Mouse (Mus musculus) liver, embryonic 13.5 days (tissue): ENCODE results near the gene Pip5k1b. TPM values are rescaled to one million over a fixed set of nuclear protein-coding genes. Genes with fewer than 3 reads are reported as not detected.

ENCODE experiments used
- ATAC-seq: fragments of 200-750 bp; cut with Nextera tagmentation; 2 replicates; pipeline ENCODE4 v1.8.0; 2017; ENCODE audit warnings: low read depth, mild to moderate bottlenecking, moderate number of reproducible peaks, moderate library complexity
- DNase-seq: peaks from one replicate; pipeline ENCODE4 v3.0.0; 2022
- H3K27ac ChIP-seq: fragments of 300-500 bp; sonication (generic); 2 replicates; pipeline ENCODE4 v1.5.1; 2015; ENCODE audit warnings: moderate library complexity, mild to moderate bottlenecking, inconsistent platforms
- H3K27me3 ChIP-seq: fragments of 300-500 bp; sonication (generic); 2 replicates; pipeline ENCODE4 v1.6.1; 2015; ENCODE audit warnings: mild to moderate bottlenecking, inconsistent platforms
- H3K36me3 ChIP-seq: fragments of 300-500 bp; sonication (generic); 2 replicates; pipeline ENCODE4 v1.6.1; 2015; ENCODE audit warnings: mild to moderate bottlenecking, inconsistent platforms
- H3K4me1 ChIP-seq: fragments of 300-500 bp; sonication (generic); replicated peaks from 2 replicates; pipeline ENCODE4 v1.6.1; 2015; ENCODE audit warnings: inconsistent platforms
- H3K4me2 ChIP-seq: fragments of 300-500 bp; sonication (generic); 2 replicates; pipeline ENCODE4 v1.6.1; 2015; ENCODE audit warnings: inconsistent platforms, mild to moderate bottlenecking, moderate library complexity
- H3K4me3 ChIP-seq: fragments of 300-500 bp; sonication (generic); replicated peaks from 2 replicates; pipeline ENCODE4 v1.5.1; 2015; ENCODE audit warnings: mild to moderate bottlenecking, inconsistent platforms
- H3K9ac ChIP-seq: fragments of 300-500 bp; sonication (generic); 2 replicates; pipeline ENCODE4 v1.6.1; 2015; ENCODE audit warnings: mild to moderate bottlenecking, inconsistent platforms
- H3K9me3 ChIP-seq: fragments of 300-500 bp; sonication (generic); replicated peaks from 2 replicates; pipeline ENCODE4 v1.6.1; 2016; ENCODE audit warnings: inconsistent platforms
- WGBS: fragments of 180-500 bp; shearing (Covaris S2); methylation state at CpG from one replicate; pipeline ENCODE4 v1.1.7; 2015; ENCODE audit not compliant: insufficient replicate concordance; 5-methylcytosine and 5-hydroxymethylcytosine counted together
- polyA plus RNA-seq: library from polyadenylated mRNA; unstranded; fragments of >200 nt; fragmentation: Nextera tagmentation; extraction: Ambion mirVana; gene quantifications from 2 replicates; pipeline ENCODE4 v1.2.1, GENCODE M21; 2015

Gene Pip5k1b
- polyA plus RNA-seq, 1 experiment from 2014 or later = 8.5 TPM

DNA sequence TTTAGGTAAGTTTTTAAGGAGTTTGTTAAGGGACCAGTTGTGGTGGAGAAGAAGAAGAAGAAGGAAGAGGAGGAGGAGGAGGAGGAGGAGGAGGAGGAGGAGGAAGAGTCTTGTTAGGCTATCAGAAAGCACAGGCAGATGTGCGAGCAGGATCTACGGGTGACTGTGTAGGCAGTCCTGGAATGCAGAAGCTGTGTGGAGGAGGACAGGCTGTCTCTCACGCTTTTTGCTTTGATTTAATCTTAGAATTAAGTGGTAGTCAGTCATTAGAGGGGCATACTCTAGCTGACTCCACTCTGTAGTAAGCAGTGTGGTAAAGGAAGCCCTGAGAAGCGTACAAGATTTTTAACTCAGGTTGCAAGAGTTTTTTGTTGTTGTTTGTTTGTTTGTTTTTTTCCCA lies 86.5 kb downstream of the Pip5k1b start:
- no peak overlapping the region for H3K4me3 ChIP-seq
- H3K4me1 ChIP-seq = peaks cover 7% of the 10 kb centered on the region; the same call in 1 of the 2 replicates
- no peaks in the 10 kb centered on the region for H3K9me3 ChIP-seq
- DNase-seq (no peak), ATAC-seq (no peak)
- H3K27me3 ChIP-seq = no peaks in the 10 kb centered on the region
- H3K27ac ChIP-seq = no peak overlapping the region
- no peak overlapping the region for H3K4me2 ChIP-seq
- H3K36me3 ChIP-seq = 0 out of 2 replicates have a peak, but pooled peaks cover 8% of the 10 kb centered on the region
- WGBS = 52% methylated on average over 4 of the region's 4 CpGs
- H3K9ac ChIP-seq = no peak overlapping the region

GRCm38 (mm10) chr19:24468616-24469015 lies 87.1 kb downstream of the Pip5k1b start:
- Histone ChIP-seq H3K27me3 (no peaks in the 10 kb centered on the region), H3K36me3 (0 out of 2 replicates have a peak, but pooled peaks cover 8% of the 10 kb centered on the region), H3K27ac (no peak overlapping the region), H3K9me3 (no peaks in the 10 kb centered on the region), H3K9ac (no peak overlapping the region), H3K4me3 (no peak overlapping the region), H3K4me2 (no peak overlapping the region), H3K4me1 (peaks cover 7% of the 10 kb centered on the region; the same call in 1 of the 2 replicates)
- ATAC-seq = no peak
- 72% methylated on average over 3 of the region's 3 CpGs for WGBS
- DNase-seq = no peak

- Histone ChIP-seq H3K4me2 (no peak overlapping the region), H3K9ac (no peak overlapping the region), H3K4me3 (no peak overlapping the region), H3K27me3 (no peaks in the 10 kb centered on the region), H3K4me1 (peaks cover 15% of the 10 kb centered on the region), H3K9me3 (no peaks in the 10 kb centered on the region), H3K27ac (no peak overlapping the region), H3K36me3 (no peaks in the 10 kb centered on the region)
- DNase-seq = no peak
- 67% methylated on average over 3 of the region's 3 CpGs for WGBS
- no peak for ATAC-seq
Observed at GRCm38 (mm10) chr19:24463011-24463410, 92.7 kb downstream of the Pip5k1b start.

GRCm38 (mm10) chr19:24456591-24457231 lies 99.0 kb downstream of the Pip5k1b start:
- ATAC-seq (no peak), DNase-seq (no peak)
- H3K36me3 ChIP-seq = no peaks in the 10 kb centered on the region
- H3K9ac ChIP-seq = no peak overlapping the region
- no peak overlapping the region for H3K4me3 ChIP-seq
- H3K4me2 ChIP-seq = no peak overlapping the region
- H3K27ac ChIP-seq = no peak overlapping the region
- 86% methylated on average over 6 of the region's 6 CpGs for WGBS
- H3K27me3 ChIP-seq = no peaks in the 10 kb centered on the region
- H3K4me1 ChIP-seq = peaks cover 37% of the 10 kb centered on the region
- no peaks in the 10 kb centered on the region for H3K9me3 ChIP-seq

- ATAC-seq (no peak), DNase-seq (no peak)
- no peak overlapping the region for H3K4me2 ChIP-seq
- peaks cover 41% of the 10 kb centered on the region for H3K4me1 ChIP-seq
- H3K36me3 ChIP-seq = no peaks in the 10 kb centered on the region
- H3K27ac ChIP-seq = no peak overlapping the region
- H3K9ac ChIP-seq = no peak overlapping the region
- H3K27me3 ChIP-seq = no peaks in the 10 kb centered on the region
- H3K9me3 ChIP-seq = no peaks in the 10 kb centered on the region
- 72% methylated on average over 6 of the region's 6 CpGs for WGBS
- H3K4me3 ChIP-seq = no peak overlapping the region
Observed at GRCm38 (mm10) chr19:24455249-24455960, 100.3 kb downstream of the Pip5k1b start.

- Histone ChIP-seq H3K27me3 (no peaks in the 10 kb centered on the region), H3K4me2 (no peak overlapping the region), H3K9ac (no peak overlapping the region), H3K36me3 (no peaks in the 10 kb centered on the region), H3K27ac (no peak overlapping the region), H3K4me1 (peaks cover 41% of the 10 kb centered on the region), H3K9me3 (no peaks in the 10 kb centered on the region), H3K4me3 (no peak overlapping the region)
- DNase-seq (no peak), ATAC-seq (no peak)
- WGBS = 62% methylated on average over 2 of the region's 2 CpGs
Observed at GRCm38 (mm10) chr19:24454451-24454850, 101.2 kb downstream of the Pip5k1b start.

DNA sequence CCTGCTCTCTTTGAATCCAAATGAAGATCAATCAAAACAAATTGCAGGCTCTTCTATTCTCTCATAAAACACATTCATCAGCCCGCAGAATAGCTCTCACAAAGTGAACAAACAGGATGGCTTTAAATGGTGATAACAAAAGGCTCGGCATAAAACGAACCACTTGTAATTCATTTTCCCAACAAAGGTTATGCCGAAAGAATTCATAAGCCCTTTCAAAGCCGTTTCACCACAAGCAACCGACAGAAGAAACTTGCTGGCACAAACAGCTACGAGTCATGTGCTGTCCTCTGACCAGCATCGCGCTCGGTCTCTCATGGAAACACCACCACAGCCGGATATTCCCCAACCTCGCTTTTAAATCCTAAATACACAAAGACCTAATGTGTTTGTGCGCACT lies 102.3 kb downstream of the Pip5k1b start:
- Histone ChIP-seq H3K4me2 (no peak overlapping the region), H3K27ac (no peak overlapping the region), H3K27me3 (no peaks in the 10 kb centered on the region), H3K4me1 (peaks cover 41% of the 10 kb centered on the region), H3K36me3 (no peaks in the 10 kb centered on the region), H3K4me3 (no peak overlapping the region), H3K9ac (no peak overlapping the region), H3K9me3 (no peaks in the 10 kb centered on the region)
- 82% methylated on average over 13 of the region's 13 CpGs for WGBS
- no peak for DNase-seq
- ATAC-seq = no peak

DNA sequence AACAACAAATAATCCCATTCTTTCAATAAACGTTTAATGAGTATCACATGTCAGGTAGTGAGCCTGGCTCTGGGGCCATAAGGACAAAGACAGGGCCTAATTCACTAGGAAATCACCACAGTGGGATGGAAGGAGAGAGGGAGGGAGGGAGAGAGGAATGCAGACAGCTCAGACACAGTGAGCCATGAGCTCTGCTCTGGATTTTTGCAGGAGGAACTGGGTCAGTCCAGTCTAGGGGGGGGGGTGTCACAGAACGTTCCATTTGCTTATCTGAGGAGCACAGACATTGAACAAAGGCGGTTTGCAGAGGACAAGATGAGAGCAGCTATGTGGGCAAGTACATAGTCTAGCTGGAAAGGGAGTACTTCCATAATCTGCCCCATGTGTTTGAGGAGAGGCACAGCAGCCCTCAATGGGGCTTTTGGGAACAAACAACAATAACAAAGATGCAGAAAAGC lies 103.2 kb downstream of the Pip5k1b start:
- H3K9ac ChIP-seq = 0 out of 2 replicates have a peak overlapping the region, but pooled peaks have one; percentile 26
- no peak overlapping the region for H3K4me2 ChIP-seq
- 19% methylated on average over 3 of the region's 3 CpGs for WGBS
- no peak overlapping the region for H3K27ac ChIP-seq
- peaks cover 41% of the 10 kb centered on the region for H3K4me1 ChIP-seq
- H3K4me3 ChIP-seq = no peak overlapping the region
- DNase-seq = peak; percentile 47
- no peaks in the 10 kb centered on the region for H3K36me3 ChIP-seq
- no peaks in the 10 kb centered on the region for H3K27me3 ChIP-seq
- H3K9me3 ChIP-seq = no peaks in the 10 kb centered on the region
- ATAC-seq = peak; percentile 92

GRCm38 (mm10) chr19:24451626-24452025 lies 104.0 kb downstream of the Pip5k1b start:
- H3K9me3 ChIP-seq = no peaks in the 10 kb centered on the region
- no peak overlapping the region for H3K4me2 ChIP-seq
- ATAC-seq (no peak), DNase-seq (no peak)
- WGBS = 76% methylated on average over 3 of the region's 3 CpGs
- H3K9ac ChIP-seq = no peak overlapping the region
- no peaks in the 10 kb centered on the region for H3K36me3 ChIP-seq
- peaks cover 41% of the 10 kb centered on the region for H3K4me1 ChIP-seq
- H3K27ac ChIP-seq = no peak overlapping the region
- no peak overlapping the region for H3K4me3 ChIP-seq
- H3K27me3 ChIP-seq = no peaks in the 10 kb centered on the region

GRCm38 (mm10) chr19:24450740-24451139 lies 104.9 kb downstream of the Pip5k1b start:
- ATAC-seq = no peak
- H3K9ac ChIP-seq = no peak overlapping the region
- no peaks in the 10 kb centered on the region for H3K27me3 ChIP-seq
- no peak overlapping the region for H3K4me3 ChIP-seq
- no peak overlapping the region for H3K4me2 ChIP-seq
- no peaks in the 10 kb centered on the region for H3K36me3 ChIP-seq
- peaks cover 41% of the 10 kb centered on the region for H3K4me1 ChIP-seq
- H3K9me3 ChIP-seq = no peaks in the 10 kb centered on the region
- 73% methylated on average over 8 of the region's 8 CpGs for WGBS
- no peak for DNase-seq
- no peak overlapping the region for H3K27ac ChIP-seq

- no peak overlapping the region for H3K27ac ChIP-seq
- 63% methylated on average over 3 of the region's 3 CpGs for whole genome bisulfite sequencing
- no peak overlapping the region for H3K4me3 ChIP-seq
- H3K36me3 ChIP-seq = no peaks in the 10 kb centered on the region
- ATAC-seq (no peak), DNase-seq (no peak)
- H3K9ac ChIP-seq = no peak overlapping the region
- H3K9me3 ChIP-seq = no peaks in the 10 kb centered on the region
- no peak overlapping the region for H3K4me2 ChIP-seq
- H3K4me1 ChIP-seq = peaks cover 4% of the 10 kb centered on the region; the same call in 1 of the 2 replicates
- H3K27me3 ChIP-seq = no peaks in the 10 kb centered on the region
Observed at GRCm38 (mm10) chr19:24444322-24444721, 111.3 kb downstream of the Pip5k1b start.
